Mouse (Mus musculus) brain, embryonic 14.5 days (tissue): Measurements from ENCODE around the gene Pigo.

Source experiments
- CTCF ChIP-seq: fragments of 200-500 bp; IDR thresholded peaks from 2 replicates; pipeline ENCODE4 v1.5.1; 2012; ENCODE audit warnings: inconsistent platforms, mild to moderate bottlenecking, moderate library complexity, borderline replicate concordance; ENCODE audit not compliant: insufficient read depth, insufficient read length; ENCODE audit errors: extremely low read depth
- POLR2A ChIP-seq: fragments of 200-500 bp; IDR thresholded peaks from 2 replicates; pipeline ENCODE4 v1.6.1; 2012; ENCODE audit warnings: mild to moderate bottlenecking, inconsistent platforms, borderline replicate concordance; ENCODE audit not compliant: poor library complexity, insufficient read depth, insufficient read length, severe bottlenecking; ENCODE audit errors: extremely low read depth

GRCm38 (mm10) chr4:42973868-42974267 is 51.8 kb downstream of the Pigo start:
- TF ChIP-seq POLR2A = no peak
- no peak for TF ChIP-seq CTCF
